Mouse (Mus musculus): ENCODE results near the gene Olfr938. TPM values are rescaled to one million over a fixed set of nuclear protein-coding genes. Genes with fewer than 3 reads are reported as not detected.

Olfr938 gene
- total RNA-seq (2021), result not detected
- not detected in 2 replicates for polyA plus RNA-seq (2012; rRNA removed)
- long read RNA-seq, result 0 reads

DNA sequence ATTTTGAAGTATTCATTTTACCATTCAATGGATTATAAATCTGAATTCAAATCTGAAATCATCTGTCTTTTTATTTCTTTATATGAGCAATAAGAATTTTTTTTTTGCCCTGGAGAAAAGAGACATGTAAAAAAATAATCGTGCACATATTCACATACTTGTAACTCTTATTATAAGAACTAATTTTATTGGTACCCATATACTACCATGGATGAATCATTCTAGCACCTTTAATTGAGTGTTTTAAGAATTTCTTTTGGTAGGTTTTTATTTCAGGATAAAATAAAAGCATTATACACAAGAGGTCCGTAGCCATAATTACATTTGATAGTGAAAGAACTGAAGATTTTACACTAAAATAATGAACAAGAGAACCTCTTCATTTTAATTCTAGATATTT is at the start of gene Olfr938:
TSS of gene Olfr938 (minus strand) at position 101 of the 400 bp plus-strand sequence.
- Histone ChIP-seq H3K4me3 (no peak within 1 kb of the TSS), H3K9ac (ENCODE audit: low read depth, low read length) (no peak within 1 kb of the TSS), H3K27me3 (ENCODE audit: control insufficient read depth, insufficient read depth, low read length) (no peaks in the 10 kb centered on the region), H3K27ac (no peak within 1 kb of the TSS), H3K36me3 (ENCODE audit: control insufficient read depth, insufficient read depth, low read length) (no peaks in the 10 kb centered on the region), H3K79me2 (replicated peaks; ENCODE audit: control insufficient read depth, insufficient read depth, low read length) (no peaks in the 10 kb centered on the region), H3K4me1 (ENCODE audit: control insufficient read depth, insufficient read depth, low read length) (no peaks in the 10 kb centered on the region)
- intact Hi-C loops (cut with DNase I), result no loop called here
- no peak for TF ChIP-seq POLR2A (IDR thresholded peaks at IDR 0.05; ENCODE audit: insufficient read depth, low read depth, low read length)
- no peak for TF ChIP-seq EP300 (IDR thresholded peaks at IDR 0.05; ENCODE audit: insufficient read depth, low read depth, low read length)
- TF ChIP-seq CTCF (IDR thresholded peaks at IDR 0.05), result no peak
- no peak for DNase-seq
- WGBS, result 80% methylated on average over 2 of the region's 2 CpGs

DNA sequence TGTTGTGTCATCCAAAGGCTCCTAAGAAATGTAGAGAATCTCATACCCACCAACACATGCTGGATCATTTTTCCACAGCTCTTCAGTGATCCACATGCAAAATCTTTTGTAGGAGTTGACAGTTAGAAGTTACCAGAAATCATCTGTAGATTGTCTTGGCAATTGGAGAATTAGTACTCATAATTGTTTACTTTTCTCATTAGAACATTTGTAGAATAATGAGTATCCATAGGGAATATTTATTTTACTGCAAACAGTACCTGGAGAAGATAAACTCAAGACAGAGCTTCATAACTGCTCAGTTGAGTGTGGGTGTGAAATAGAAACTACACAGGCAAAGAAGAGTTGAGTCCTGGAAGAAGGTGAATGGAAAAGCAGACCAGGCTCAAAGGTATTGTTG is 49.1 kb upstream of the Olfr938 start, which contains the start of gene Olfr27:
TSS of gene Olfr27 (plus strand) at position 301 of the 400 bp plus-strand sequence.
- Histone ChIP-seq H3K27ac (no peak within 1 kb of the TSS), H3K4me1 (ENCODE audit: control insufficient read depth, insufficient read depth, low read length) (no peaks in the 10 kb centered on the region), H3K27me3 (ENCODE audit: control insufficient read depth, insufficient read depth, low read length) (no peaks in the 10 kb centered on the region), H3K79me2 (replicated peaks; ENCODE audit: control insufficient read depth, insufficient read depth, low read length) (no peaks in the 10 kb centered on the region), H3K9ac (ENCODE audit: low read depth, low read length) (no peak within 1 kb of the TSS), H3K36me3 (ENCODE audit: control insufficient read depth, insufficient read depth, low read length) (no peaks in the 10 kb centered on the region), H3K4me3 (no peak within 1 kb of the TSS)
- intact Hi-C loops (cut with DNase I), result no loop called here
- DNase-seq, result no peak
- no peak for TF ChIP-seq POLR2A (IDR thresholded peaks at IDR 0.05; ENCODE audit: insufficient read depth, low read depth, low read length)
- no peak for TF ChIP-seq EP300 (IDR thresholded peaks at IDR 0.05; ENCODE audit: insufficient read depth, low read depth, low read length)
- TF ChIP-seq CTCF (IDR thresholded peaks at IDR 0.05), result no peak

DNA sequence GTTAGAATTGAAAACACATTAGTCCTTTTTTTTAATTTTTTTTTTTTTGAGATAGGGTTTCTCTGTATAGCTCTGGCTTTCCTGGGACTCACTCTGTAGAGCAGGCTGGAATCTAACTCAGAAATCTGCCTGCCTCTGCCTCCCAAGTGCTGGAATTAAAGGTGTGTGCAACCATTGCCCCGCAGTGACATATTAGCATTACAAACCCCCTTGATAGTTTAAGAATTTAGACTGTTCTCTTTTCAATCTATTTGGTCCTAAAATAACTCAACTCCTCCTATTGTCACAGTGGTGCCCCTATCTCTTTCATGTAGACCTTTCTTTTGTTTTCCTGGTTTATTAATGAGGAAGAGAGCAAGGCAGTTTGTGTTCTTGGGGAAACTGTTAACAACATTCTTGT is 48.6 kb upstream of the Olfr938 start:
- Histone ChIP-seq H3K9ac (ENCODE audit: low read depth, low read length) (no peak overlapping the region), H3K4me1 (ENCODE audit: control insufficient read depth, insufficient read depth, low read length) (no peaks in the 10 kb centered on the region), H3K4me3 (no peak overlapping the region), H3K27me3 (ENCODE audit: control insufficient read depth, insufficient read depth, low read length) (no peaks in the 10 kb centered on the region), H3K79me2 (replicated peaks; ENCODE audit: control insufficient read depth, insufficient read depth, low read length) (no peaks in the 10 kb centered on the region), H3K27ac (no peak overlapping the region), H3K36me3 (ENCODE audit: control insufficient read depth, insufficient read depth, low read length) (no peaks in the 10 kb centered on the region)
- 66% methylated on average over 1 of the region's 1 CpGs for WGBS
- TF ChIP-seq POLR2A (IDR thresholded peaks at IDR 0.05; ENCODE audit: insufficient read depth, low read depth, low read length) (no peak), CTCF (IDR thresholded peaks at IDR 0.05) (no peak), EP300 (IDR thresholded peaks at IDR 0.05; ENCODE audit: insufficient read depth, low read depth, low read length) (no peak)
- intact Hi-C loops (cut with DNase I), result no loop called here
- no peak for DNase-seq

DNA sequence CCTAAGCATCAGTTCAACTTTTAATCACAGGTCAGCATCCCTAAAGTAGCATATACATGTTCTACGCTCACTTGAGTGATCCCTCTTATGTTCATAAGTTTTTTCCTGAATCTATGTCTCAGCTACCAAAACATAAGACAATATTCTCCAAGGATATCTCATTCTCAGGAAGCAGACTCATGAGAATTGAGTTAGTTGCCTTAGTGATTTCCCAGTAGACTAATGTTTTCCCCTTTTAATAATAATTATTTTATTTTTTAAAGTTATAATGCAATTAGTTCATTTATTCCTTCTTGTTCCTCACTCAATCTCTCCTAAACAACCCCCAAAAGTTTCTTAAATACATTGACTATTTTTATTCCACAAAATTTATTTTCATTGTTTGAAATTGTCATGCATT is 13.8 kb downstream of the Olfr938 start, which contains the start of gene Olfr937:
TSS of gene Olfr937 (minus strand) at position 101 of the 400 bp plus-strand sequence.
- Histone ChIP-seq H3K79me2 (replicated peaks; ENCODE audit: control insufficient read depth, insufficient read depth, low read length) (no peaks in the 10 kb centered on the region), H3K27me3 (ENCODE audit: control insufficient read depth, insufficient read depth, low read length) (no peaks in the 10 kb centered on the region), H3K27ac (no peak within 1 kb of the TSS), H3K36me3 (ENCODE audit: control insufficient read depth, insufficient read depth, low read length) (no peaks in the 10 kb centered on the region), H3K4me1 (ENCODE audit: control insufficient read depth, insufficient read depth, low read length) (no peaks in the 10 kb centered on the region), H3K4me3 (no peak within 1 kb of the TSS), H3K9ac (ENCODE audit: low read depth, low read length) (no peak within 1 kb of the TSS)
- DNase-seq, result no peak
- 70% methylated on average over 1 of the region's 1 CpGs for WGBS
- TF ChIP-seq EP300 (IDR thresholded peaks at IDR 0.05; ENCODE audit: insufficient read depth, low read depth, low read length), result no peak
- intact Hi-C loops (cut with DNase I), result no loop called here

Small RNA genes lying within 50 kb of the gene (microRNA-seq; reads per million reads assigned to microRNA genes)
- 0 reads per million in 2 experiments for gene Gm25032
- gene Gm25529, result 0 reads per million in 2 experiments

Other genes with a start within 250 kb of the Olfr938 start
- not detected for gene Olfr924, start 234.4 kb downstream of the Olfr938 start, total RNA-seq (2021)
- not detected in 2 replicates for gene Olfr924, start 234.4 kb downstream of the Olfr938 start, polyA plus RNA-seq (2012; rRNA removed)
- not detected for gene Olfr26, start 223.8 kb downstream of the Olfr938 start, total RNA-seq (2021)
- gene Olfr26, start 223.8 kb downstream of the Olfr938 start, polyA plus RNA-seq (2012; rRNA removed), result 0.18 TPM in 1 of 2 replicates, not detected in the other
- gene Olfr926, start 201.8 kb downstream of the Olfr938 start, total RNA-seq (2021), result not detected
- not detected in 2 replicates for gene Olfr926, start 201.8 kb downstream of the Olfr938 start, polyA plus RNA-seq (2012; rRNA removed)
- not detected for gene Olfr930, start 149.1 kb downstream of the Olfr938 start, total RNA-seq (2021)
- not detected in 2 replicates for gene Olfr930, start 149.1 kb downstream of the Olfr938 start, polyA plus RNA-seq (2012; rRNA removed)
- gene Olfr933, start 106.6 kb downstream of the Olfr938 start, total RNA-seq (2021), result not detected
- not detected in 2 replicates for gene Olfr933, start 106.6 kb downstream of the Olfr938 start, polyA plus RNA-seq (2012; rRNA removed)
- gene Olfr934, start 90.6 kb downstream of the Olfr938 start, total RNA-seq (2021), result not detected
- gene Olfr934, start 90.6 kb downstream of the Olfr938 start, polyA plus RNA-seq (2012; rRNA removed), result not detected in 2 replicates
- gene Olfr935, start 79.2 kb downstream of the Olfr938 start, total RNA-seq (2021), result not detected
- gene Olfr935, start 79.2 kb downstream of the Olfr938 start, polyA plus RNA-seq (2012; rRNA removed), result not detected in 2 replicates
- gene Olfr146, start 55.5 kb downstream of the Olfr938 start, total RNA-seq (2021), result not detected
- gene Olfr146, start 55.5 kb downstream of the Olfr938 start, polyA plus RNA-seq (2012; rRNA removed), result not detected in 2 replicates
- not detected for gene Olfr937, start 13.9 kb downstream of the Olfr938 start, total RNA-seq (2021)
- gene Olfr937, start 13.9 kb downstream of the Olfr938 start, polyA plus RNA-seq (2012; rRNA removed), result not detected in 2 replicates
- not detected for gene Olfr27, start 49.2 kb upstream of the Olfr938 start, total RNA-seq (2021)
- not detected in 2 replicates for gene Olfr27, start 49.2 kb upstream of the Olfr938 start, polyA plus RNA-seq (2012; rRNA removed)
- gene Olfr943, start 87.4 kb upstream of the Olfr938 start, total RNA-seq (2021), result not detected
- gene Olfr943, start 87.4 kb upstream of the Olfr938 start, polyA plus RNA-seq (2012; rRNA removed), result not detected in 2 replicates
- not detected for gene Olfr944, start 123.0 kb upstream of the Olfr938 start, total RNA-seq (2021)
- not detected in 2 replicates for gene Olfr944, start 123.0 kb upstream of the Olfr938 start, polyA plus RNA-seq (2012; rRNA removed)
- not detected for gene Olfr1537, start 171.1 kb upstream of the Olfr938 start, total RNA-seq (2021)
- not detected in 2 replicates for gene Olfr1537, start 171.1 kb upstream of the Olfr938 start, polyA plus RNA-seq (2012; rRNA removed)
- gene Olfr945, start 197.9 kb upstream of the Olfr938 start, total RNA-seq (2021), result not detected
- gene Olfr945, start 197.9 kb upstream of the Olfr938 start, polyA plus RNA-seq (2012; rRNA removed), result not detected in 2 replicates
- not detected for gene Olfr948, start 247.2 kb upstream of the Olfr938 start, total RNA-seq (2021)
- not detected in 2 replicates for gene Olfr948, start 247.2 kb upstream of the Olfr938 start, polyA plus RNA-seq (2012; rRNA removed)

Measured in heart, adult 2 months (tissue).